Mouse (Mus musculus) mammary gland, adult 2 months (tissue): ENCODE data around the gene Alkbh6. TPM values are rescaled to one million over a fixed set of nuclear protein-coding genes. Genes with fewer than 3 reads are reported as not detected.

ENCODE experiments used
- polyA plus RNA-seq: library from polyadenylated mRNA; depleted of rRNA; stranded (reverse); fragments of >200 nt; gene quantifications from 2 replicates; pipeline ENCODE4 v1.2.3, GENCODE M21; 2012; ENCODE audit warnings: low replicate concordance; rRNA removed

The Alkbh6 gene
- polyA plus RNA-seq: 159 and 218 TPM in 2 replicates

GRCm38 (mm10) chr7:30308076-30309005 lies at the start of gene Alkbh6:
Gene Alkbh6, plus strand, starts transcription at chr7:30308717.

GRCm38 (mm10) chr7:30279951-30280669 lies 28.4 kb upstream of the Alkbh6 start, which contains the start of the genes Thap8 and Wdr62:
Gene Thap8, plus strand, starts transcription at chr7:30280094.
Gene Wdr62, minus strand, starts transcription at chr7:30280419.

GRCm38 (mm10) chr7:30291215-30292131 lies 17.0 kb upstream of the Alkbh6 start, which contains the start of gene Clip3:
Gene Clip3, plus strand, starts transcription at chr7:30291728.

GRCm38 (mm10) chr7:30314721-30315155 lies 6.2 kb downstream of the Alkbh6 start, which contains the start of gene Syne4:
Gene Syne4, plus strand, starts transcription at chr7:30314807.

GRCm38 (mm10) chr7:30321539-30322284 lies 13.2 kb downstream of the Alkbh6 start, which contains the start of gene E130208F15Rik:
Gene E130208F15Rik, plus strand, starts transcription at chr7:30321740.

GRCm38 (mm10) chr7:30323795-30324194 lies 15.3 kb downstream of the Alkbh6 start, which contains the start of gene Sdhaf1:
Gene Sdhaf1, minus strand, starts transcription at chr7:30323895.

GRCm38 (mm10) chr7:30362652-30363343 lies 54.3 kb downstream of the Alkbh6 start, which contains the start of gene Lrfn3:
Gene Lrfn3, minus strand, starts transcription at chr7:30362772.

Other genes with a start within 250 kb of the Alkbh6 start
- gene Zfp82, start 235.8 kb upstream of the Alkbh6 start, polyA plus RNA-seq: 0.48 and 0.73 TPM in 2 replicates
- gene Gm26920, start 218.3 kb upstream of the Alkbh6 start, polyA plus RNA-seq: 0.10 TPM in 1 of 2 replicates, not detected in the other
- 1.7 and 3.5 TPM in 2 replicates for gene Zfp566, start 218.2 kb upstream of the Alkbh6 start, polyA plus RNA-seq
- gene Zfp260, start 213.9 kb upstream of the Alkbh6 start, polyA plus RNA-seq: 12.3 and 36.1 TPM in 2 replicates
- 0.66 and 1.5 TPM in 2 replicates for gene Zfp382, start 186.8 kb upstream of the Alkbh6 start, polyA plus RNA-seq
- 6.4 and 14.2 TPM in 2 replicates for gene Zfp146, start 139.0 kb upstream of the Alkbh6 start, polyA plus RNA-seq
- gene Cox7a1, start 124.6 kb upstream of the Alkbh6 start, polyA plus RNA-seq: 13.9 and 170 TPM in 2 replicates
- 1,198 and 1,715 TPM in 2 replicates for gene Capns1, start 109.9 kb upstream of the Alkbh6 start, polyA plus RNA-seq
- gene Polr2i, start 76.8 kb upstream of the Alkbh6 start, polyA plus RNA-seq: 97.3 and 98.9 TPM in 2 replicates
- 33.0 and 33.5 TPM in 2 replicates for gene Tbcb, start 76.4 kb upstream of the Alkbh6 start, polyA plus RNA-seq
- not detected in 2 replicates for gene Ovol3, start 73.0 kb upstream of the Alkbh6 start, polyA plus RNA-seq
- 0.72 and 1.5 TPM in 2 replicates for gene Thap8, start 28.6 kb upstream of the Alkbh6 start, polyA plus RNA-seq
- gene Wdr62, start 28.3 kb upstream of the Alkbh6 start, polyA plus RNA-seq: 34.0 and 37.0 TPM in 2 replicates
- gene Clip3, start 17.0 kb upstream of the Alkbh6 start, polyA plus RNA-seq: 21.3 and 27.3 TPM in 2 replicates
- 58.8 and 76.8 TPM in 2 replicates for gene Syne4, start 6.1 kb downstream of the Alkbh6 start, polyA plus RNA-seq
- gene E130208F15Rik, start 13.0 kb downstream of the Alkbh6 start, polyA plus RNA-seq: 0.52 and 2.0 TPM in 2 replicates
- 18.7 and 40.8 TPM in 2 replicates for gene Sdhaf1, start 15.2 kb downstream of the Alkbh6 start, polyA plus RNA-seq
- 6.3 and 9.1 TPM in 2 replicates for gene Lrfn3, start 54.1 kb downstream of the Alkbh6 start, polyA plus RNA-seq
- gene Tyrobp, start 105.0 kb downstream of the Alkbh6 start, polyA plus RNA-seq: 324 and 410 TPM in 2 replicates
- gene Hcst, start 111.1 kb downstream of the Alkbh6 start, polyA plus RNA-seq: 133 and 195 TPM in 2 replicates
- 16.2 and 37.4 TPM in 2 replicates for gene Nfkbid, start 113.0 kb downstream of the Alkbh6 start, polyA plus RNA-seq
- gene Aplp1, start 136.8 kb downstream of the Alkbh6 start, polyA plus RNA-seq: 3.7 and 7.4 TPM in 2 replicates
- gene Kirrel2, start 149.0 kb downstream of the Alkbh6 start, polyA plus RNA-seq: 0.63 TPM in 1 of 2 replicates, not detected in the other
- 0.27 and 0.61 TPM in 2 replicates for gene Nphs1, start 149.6 kb downstream of the Alkbh6 start, polyA plus RNA-seq
- 1.4 TPM in 1 of 2 replicates, not detected in the other for gene Prodh2, start 184.9 kb downstream of the Alkbh6 start, polyA plus RNA-seq
- 10.7 and 22.5 TPM in 2 replicates for gene Arhgap33, start 226.3 kb downstream of the Alkbh6 start, polyA plus RNA-seq
- gene Hspb6, start 243.5 kb downstream of the Alkbh6 start, polyA plus RNA-seq: 49.5 and 798 TPM in 2 replicates
- 8.0 and 10.5 TPM in 2 replicates for gene Proser3, start 243.6 kb downstream of the Alkbh6 start, polyA plus RNA-seq